Mouse (Mus musculus) limb, embryonic 14.5 days (tissue): ENCODE data around the gene Olfr96. TPM values are rescaled to one million over a fixed set of nuclear protein-coding genes. Genes with fewer than 3 reads are reported as not detected.
"Not testable (repeated sequence)": the region's sequence is repeated elsewhere in the genome, so short reads cannot be mapped to it uniquely, and the experiment has no call there.

ENCODE experiments used
- ATAC-seq: fragments of 200-750 bp; cut with Nextera tagmentation; 2 replicates; pipeline ENCODE4 v1.8.0; 2017; ENCODE audit warnings: low read depth, moderate number of reproducible peaks, moderate TSS enrichment; ENCODE audit not compliant: low FRiP score
- DNase-seq: peaks from one replicate; pipeline ENCODE4 v3.0.0-alpha.2; 2015; ENCODE audit warnings: low spot score
- H3K27ac ChIP-seq: fragments of 300-500 bp; sonication (generic); replicated peaks from 2 replicates; pipeline ENCODE4 v1.5.1; 2014; ENCODE audit warnings: low read depth, mild to moderate bottlenecking, low read length, moderate library complexity, mixed read lengths
- H3K27me3 ChIP-seq: fragments of 300-500 bp; sonication (generic); 2 replicates; pipeline ENCODE4 v1.6.1; 2014; ENCODE audit warnings: low read length, mixed read lengths; ENCODE audit not compliant: control insufficient read depth, insufficient read depth
- H3K36me3 ChIP-seq: fragments of 300-500 bp; sonication (generic); 2 replicates; pipeline ENCODE4 v1.6.1; 2014; ENCODE audit warnings: mild to moderate bottlenecking, low read length, moderate library complexity, mixed read lengths; ENCODE audit not compliant: control insufficient read depth, insufficient read depth
- H3K4me1 ChIP-seq: fragments of 300-500 bp; sonication (generic); 2 replicates; pipeline ENCODE4 v1.6.1; 2014; ENCODE audit warnings: antibody characterized with exemption, low read length, mixed read lengths; ENCODE audit not compliant: control insufficient read depth, insufficient read depth
- H3K4me2 ChIP-seq: fragments of 300-500 bp; sonication (generic); replicated peaks from 2 replicates; pipeline ENCODE4 v1.6.1; 2014; ENCODE audit warnings: low read depth, mild to moderate bottlenecking, low read length, moderate library complexity; ENCODE audit not compliant: severe bottlenecking
- H3K4me3 ChIP-seq: fragments of 300-500 bp; sonication (generic); replicated peaks from 2 replicates; pipeline ENCODE4 v1.5.1; 2014; ENCODE audit warnings: low read length
- H3K9ac ChIP-seq: fragments of 300-500 bp; sonication (generic); 2 replicates; pipeline ENCODE4 v1.6.1; 2014; ENCODE audit warnings: mild to moderate bottlenecking, low read depth, low read length, moderate library complexity; ENCODE audit not compliant: severe bottlenecking
- H3K9me3 ChIP-seq: fragments of 300-500 bp; sonication (generic); 2 replicates; pipeline ENCODE4 v1.6.1; 2016; ENCODE audit warnings: low read length; ENCODE audit not compliant: control insufficient read depth
- POLR2A ChIP-seq: fragments of 200-500 bp; IDR thresholded peaks from 2 replicates; pipeline ENCODE4 v1.8.0; 2012; ENCODE audit warnings: inconsistent platforms, mild to moderate bottlenecking, moderate library complexity, borderline replicate concordance; ENCODE audit not compliant: insufficient read depth, insufficient read length; ENCODE audit errors: extremely low read depth
- WGBS: fragments of 180-500 bp; shearing (Covaris S2); extraction: QIAGEN DNeasy Blood & Tissue Kit; methylation state at CpG from one replicate; pipeline ENCODE4 v1.1.7; 2014; 5-methylcytosine and 5-hydroxymethylcytosine counted together
- polyA plus RNA-seq, 2 experiments: library from polyadenylated mRNA; depleted of rRNA in 1 of 2; stranded (reverse) in 1 of 2; unstranded in 1 of 2; fragments of >200 nt; fragmentation: Nextera tagmentation in 1 of 2; extraction: Ambion mirVana in 1 of 2; gene quantifications; 2 replicates each; pipeline versions ENCODE4 v1.2.1 to v1.2.3; 2012 to 2014

The Olfr96 gene
- polyA plus RNA-seq, 2 experiments, result not detected

GRCm38 (mm10) chr17:37213018-37213417, 6.9 kb upstream of the Olfr96 start, which contains the start of gene Olfr95:
TSS of gene Olfr95 (minus strand) at chr17:37213118.
- TF ChIP-seq POLR2A, result no peak
- H3K27ac ChIP-seq, result no peak within 1 kb of the TSS
- H3K4me1 ChIP-seq, result no peaks in the 10 kb centered on the region
- H3K4me2 ChIP-seq, result no peak within 1 kb of the TSS
- H3K9ac ChIP-seq, result no peak within 1 kb of the TSS
- DNase-seq (no peak), ATAC-seq (no peak)
- WGBS, result 69% methylated on average over 3 of the region's 3 CpGs
- peaks cover 14% of the 10 kb centered on the region for H3K27me3 ChIP-seq
- H3K36me3 ChIP-seq, result no peaks in the 10 kb centered on the region
- peaks cover 4% of the 10 kb centered on the region for H3K9me3 ChIP-seq
- H3K4me3 ChIP-seq, result no peak within 1 kb of the TSS

GRCm38 (mm10) chr17:37218486-37218885, 1.5 kb upstream of the Olfr96 start:
- H3K36me3 ChIP-seq, result no peaks in the 10 kb centered on the region
- H3K4me3 ChIP-seq, result no peak overlapping the region
- H3K9ac ChIP-seq, result no peak overlapping the region
- DNase-seq, result no peak
- peaks cover 6% of the 10 kb centered on the region for H3K9me3 ChIP-seq
- H3K27ac ChIP-seq, result no peak overlapping the region
- H3K4me2 ChIP-seq, result no peak overlapping the region
- no peaks in the 10 kb centered on the region for H3K4me1 ChIP-seq
- no peaks in the 10 kb centered on the region for H3K27me3 ChIP-seq
- WGBS, result 77% methylated on average over 3 of the region's 3 CpGs
- no peak for ATAC-seq
- TF ChIP-seq POLR2A, result no peak

- no peaks in the 10 kb centered on the region for H3K4me1 ChIP-seq
- TF ChIP-seq POLR2A, result no peak
- H3K9me3 ChIP-seq, result peaks cover 6% of the 10 kb centered on the region
- no peaks in the 10 kb centered on the region for H3K27me3 ChIP-seq
- DNase-seq, result no peak
- H3K27ac ChIP-seq, result no peak overlapping the region
- H3K36me3 ChIP-seq, result no peaks in the 10 kb centered on the region
- WGBS, result 12% methylated on average over 1 of the region's 1 CpGs
- H3K9ac ChIP-seq, result no peak overlapping the region
- H3K4me3 ChIP-seq, result no peak overlapping the region
- no peak for ATAC-seq
- no peak overlapping the region for H3K4me2 ChIP-seq
Measured at GRCm38 (mm10) chr17:37221879-37222278, 1.9 kb downstream of the Olfr96 start.

GRCm38 (mm10) chr17:37237230-37237629, 17.3 kb downstream of the Olfr96 start, which contains the start of gene Olfr97:
TSS of gene Olfr97 (minus strand) at chr17:37237330.
- not testable (repeated sequence) for H3K4me3 ChIP-seq, H3K9ac ChIP-seq, H3K27ac ChIP-seq, ATAC-seq, H3K27me3 ChIP-seq, H3K4me1 ChIP-seq, DNase-seq, H3K4me2 ChIP-seq, H3K36me3 ChIP-seq, H3K9me3 ChIP-seq
- 84% methylated on average over 2 of the region's 2 CpGs for WGBS

- WGBS, result 64% methylated on average over 3 of the region's 3 CpGs
- Histone ChIP-seq H3K4me1 (no peaks in the 10 kb centered on the region), H3K36me3 (no peaks in the 10 kb centered on the region), H3K4me3 (no peak overlapping the region), H3K27me3 (no peaks in the 10 kb centered on the region), H3K9ac (no peak overlapping the region), H3K27ac (no peak overlapping the region), H3K4me2 (no peak overlapping the region), H3K9me3 (no peaks in the 10 kb centered on the region)
- no peak for TF ChIP-seq POLR2A
- no peak for DNase-seq
- no peak for ATAC-seq
Measured at GRCm38 (mm10) chr17:37242198-37242597, 22.3 kb downstream of the Olfr96 start.

GRCm38 (mm10) chr17:37246715-37247114, 26.8 kb downstream of the Olfr96 start:
- no peak for ATAC-seq
- 33% methylated on average over 5 of the region's 5 CpGs for WGBS
- no peak for TF ChIP-seq POLR2A

More at GRCm38 (mm10) chr17:37246715-37247114, 26.8 kb downstream of the Olfr96 start:
- H3K36me3 ChIP-seq, result no peaks in the 10 kb centered on the region
- no peak overlapping the region for H3K27ac ChIP-seq
- H3K27me3 ChIP-seq, result no peaks in the 10 kb centered on the region
- H3K4me1 ChIP-seq, result no peaks in the 10 kb centered on the region
- no peaks in the 10 kb centered on the region for H3K9me3 ChIP-seq
- no peak overlapping the region for H3K4me2 ChIP-seq
- no peak overlapping the region for H3K4me3 ChIP-seq
- no peak overlapping the region for H3K9ac ChIP-seq
- no peak for DNase-seq
